Mouse (Mus musculus) lung, adult 2 months (tissue): ENCODE data around the gene Wwox.

ENCODE experiments used
- CTCF ChIP-seq: fragments of 200-500 bp; IDR thresholded peaks from 2 replicates; pipeline ENCODE4 v1.5.1; 2011; ENCODE audit warnings: mild to moderate bottlenecking, low read length, control low read depth; ENCODE audit not compliant: insufficient read depth
- POLR2A ChIP-seq: fragments of 200-500 bp; IDR thresholded peaks from 2 replicates; pipeline ENCODE4 v1.6.1; 2011; ENCODE audit warnings: low read depth, mild to moderate bottlenecking, control low read depth, low read length, borderline replicate concordance; ENCODE audit errors: extremely low read depth

DNA sequence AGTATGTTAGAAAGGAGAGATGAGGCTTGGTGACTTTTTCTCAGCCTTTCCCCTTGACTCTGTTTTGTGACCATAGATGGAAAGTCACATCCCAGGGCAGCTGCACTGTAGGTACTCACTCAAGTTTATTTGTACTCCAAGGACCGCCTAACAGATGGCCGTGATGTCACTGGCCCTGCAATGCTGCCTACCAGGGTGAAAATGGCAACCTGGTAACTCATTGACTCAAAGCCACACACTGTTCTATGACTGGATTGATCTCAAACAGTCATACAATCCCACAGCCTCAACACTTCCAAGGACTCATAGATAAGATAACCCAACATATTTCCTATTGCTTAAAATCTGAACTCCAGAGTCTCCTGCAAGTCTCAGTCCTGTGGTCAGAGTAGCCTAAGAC lies 754.3 kb downstream of the Wwox start:
- TF ChIP-seq CTCF (no peak), POLR2A (no peak)
